Mouse (Mus musculus) layer of hippocampus, adult 2 months (tissue): ENCODE results near the gene Tmem234. TPM values are rescaled to one million over a fixed set of nuclear protein-coding genes. Genes with fewer than 3 reads are reported as not detected.

Experiments used
- DNase-seq, 2 experiments: peaks; one replicate each; pipeline ENCODE4 v3.0.0; 2022; ENCODE audit warnings: low spot score in 2 of 2
- H3K27ac ChIP-seq: fragments of 200-600 bp; 2 replicates; pipeline ENCODE4 v1.8.1; 2022
- H3K4me3 ChIP-seq: fragments of 200-600 bp; 2 replicates; pipeline ENCODE4 v1.8.1; 2022; ENCODE audit warnings: mild to moderate bottlenecking
- CTCF ChIP-seq: fragments of 200-600 bp; conservative IDR thresholded peaks from 2 replicates; pipeline ENCODE4 v1.8.1; 2022; ENCODE audit warnings: antibody characterized with exemption, mild to moderate bottlenecking, moderate library complexity
- microRNA-seq, 2 experiments: library from miRNA; unstranded; fragments of <30 nt; microRNA quantifications; one replicate each; pipeline ENCODE4 v1.2.0; 2021
- total RNA-seq, 2 experiments: library from RNA; stranded (reverse); gene quantifications; 2 replicates each; pipeline ENCODE4 v1.2.3; 2021

The Tmem234 gene
- total RNA-seq, 2 experiments from 2014 or later, result 83.1 to 86.2 TPM

DNA sequence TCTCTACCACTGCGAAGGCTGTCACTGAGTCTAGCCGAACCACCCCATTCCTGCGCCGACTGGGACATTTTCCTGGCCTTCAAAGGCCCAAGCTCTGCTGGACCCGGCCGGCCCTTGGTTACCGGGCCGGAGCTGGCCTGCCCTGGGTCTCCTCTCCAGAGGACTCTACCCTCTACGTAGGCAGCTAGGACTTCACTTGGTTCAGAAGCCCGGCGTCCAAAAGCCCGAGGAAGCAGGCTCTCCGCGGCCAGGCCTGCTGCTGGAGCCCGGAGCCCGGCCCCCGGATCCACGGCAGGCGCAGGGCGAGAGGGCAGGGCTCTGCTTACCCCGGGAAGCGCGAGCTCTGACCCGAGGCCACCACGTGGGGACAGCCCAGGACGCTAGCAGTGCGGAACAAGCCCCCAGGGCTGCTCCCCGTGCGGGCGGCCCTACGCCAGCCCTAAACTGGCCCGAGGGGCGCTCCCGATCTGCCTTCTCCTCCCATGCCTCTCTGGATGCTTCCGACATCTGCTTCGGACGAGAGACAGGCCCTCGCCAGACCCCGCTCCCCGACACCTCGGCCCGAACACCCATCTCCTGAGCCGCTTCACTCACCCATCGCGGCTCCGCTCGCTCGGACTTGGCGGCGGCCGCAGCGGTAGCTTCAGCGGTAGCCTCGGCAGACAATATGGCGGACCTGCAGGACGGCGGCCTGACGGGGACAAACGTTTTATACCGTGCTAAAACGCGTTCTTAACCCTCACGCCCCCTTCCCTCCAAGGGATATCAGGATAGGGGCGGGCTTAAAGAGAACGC lies 71.8 kb downstream of the Tmem234 start, which contains the start of gene Kpna6:
Gene Kpna6 (minus strand): TSS at position 685 of the 795 bp plus-strand sequence.
- peak within 1 kb of the TSS; percentile 97 for H3K27ac ChIP-seq
- peak within 1 kb of the TSS; percentile 92 for H3K4me3 ChIP-seq
- 0 out of 2 replicates have a peak, but pooled peaks have one; percentile 22 for TF ChIP-seq CTCF
- peak; percentile 92 for DNase-seq

DNA sequence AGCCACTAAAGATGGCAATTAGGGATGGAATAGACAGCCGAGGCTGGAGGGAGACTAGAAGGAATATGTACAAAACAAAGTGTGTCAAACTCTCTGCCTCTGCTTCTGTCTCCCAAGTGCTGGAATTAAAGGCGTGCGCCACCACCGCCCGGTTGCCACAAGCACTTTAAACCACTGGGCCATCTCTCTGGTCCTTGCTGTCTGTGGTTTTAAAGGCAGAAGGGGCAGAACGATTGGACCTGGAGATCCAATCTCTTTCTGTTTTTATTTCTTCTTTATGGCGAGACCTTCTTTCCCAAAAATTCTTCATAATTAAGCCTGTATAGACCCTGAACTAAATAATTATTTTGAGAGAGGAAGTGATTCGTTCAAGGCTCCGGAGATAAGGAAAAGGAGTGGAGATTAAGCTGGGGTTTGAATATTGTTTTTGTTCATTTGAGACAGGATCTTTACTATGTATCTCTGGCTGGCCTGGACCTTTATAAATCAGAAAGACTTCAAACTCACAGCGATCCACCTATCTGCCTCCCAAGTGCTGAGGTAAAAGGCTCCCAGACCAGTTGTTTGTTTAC lies 72.5 kb downstream of the Tmem234 start:
- peak overlapping the region; percentile 97 for H3K27ac ChIP-seq
- H3K4me3 ChIP-seq, result peak overlapping the region; percentile 92
- DNase-seq, result no peak
- no peak; the same call in 1 of the 2 replicates for TF ChIP-seq CTCF

Small RNAs within 50 kb of the gene (microRNA-seq; reads per million reads assigned to microRNA genes)
- 0 reads per million in 2 experiments for gene Mir8119

Other genes starting within 250 kb of the Tmem234 start
- gene Zbtb8a, start 222.6 kb upstream of the Tmem234 start, total RNA-seq, result 1 to 10 TPM; 4.1 TPM
- 1 to 10 TPM; 3.9 to 4.0 TPM for gene Zbtb8b, start 159.8 kb upstream of the Tmem234 start, total RNA-seq
- 10 to 100 TPM; 56.2 to 62.7 TPM for gene Bsdc1, start 139.1 kb upstream of the Tmem234 start, total RNA-seq
- gene Tssk3, start 109.6 kb upstream of the Tmem234 start, total RNA-seq, result under 1 TPM in 1 of 2 experiments, not detected in 1; 0.38 TPM
- not detected for gene Fam229a, start 109.5 kb upstream of the Tmem234 start, total RNA-seq
- 100 to 1,000 TPM in 1 of 2 experiments, 10 to 100 TPM in 1; 94.6 to 103 TPM for gene Marcksl1, start 87.1 kb upstream of the Tmem234 start, total RNA-seq
- 10 to 100 TPM; 48.9 to 49.8 TPM for gene Hdac1, start 58.0 kb upstream of the Tmem234 start, total RNA-seq
- gene Lck, start 27.0 kb upstream of the Tmem234 start, total RNA-seq, result 1 to 10 TPM; 2.8 to 6.2 TPM
- gene Fam167b, start 22.1 kb upstream of the Tmem234 start, total RNA-seq, result under 1 TPM; 0.41 to 0.83 TPM
- 100 to 1,000 TPM; 117 to 120 TPM for gene Eif3i, start within 50 bp of the Tmem234 start, total RNA-seq
- gene Dcdc2b, start 13.6 kb downstream of the Tmem234 start, total RNA-seq, result 1 to 10 TPM; 5.7 to 7.4 TPM
- gene Iqcc, start 18.4 kb downstream of the Tmem234 start, total RNA-seq, result 10 to 100 TPM; 31.5 to 34.3 TPM
- 10 to 100 TPM; 70.2 to 81.0 TPM for gene Ccdc28b, start 23.3 kb downstream of the Tmem234 start, total RNA-seq
- 10 to 100 TPM; 49.7 to 51.3 TPM for gene Txlna, start 40.4 kb downstream of the Tmem234 start, total RNA-seq
- gene Kpna6, start 72.1 kb downstream of the Tmem234 start, total RNA-seq, result 10 to 100 TPM; 88.7 to 97.9 TPM
- 10 to 100 TPM; 14.6 TPM for gene Tmem39b, start 96.2 kb downstream of the Tmem234 start, total RNA-seq
- gene Khdrbs1, start 141.6 kb downstream of the Tmem234 start, total RNA-seq, result 10 to 100 TPM; 87.4 to 92.5 TPM
- 100 to 1,000 TPM; 134 to 137 TPM for gene Ptp4a2, start 210.6 kb downstream of the Tmem234 start, total RNA-seq